Comparison of ENCODE assay signal across 18 mouse cellular contexts in the genomic region with DNA sequence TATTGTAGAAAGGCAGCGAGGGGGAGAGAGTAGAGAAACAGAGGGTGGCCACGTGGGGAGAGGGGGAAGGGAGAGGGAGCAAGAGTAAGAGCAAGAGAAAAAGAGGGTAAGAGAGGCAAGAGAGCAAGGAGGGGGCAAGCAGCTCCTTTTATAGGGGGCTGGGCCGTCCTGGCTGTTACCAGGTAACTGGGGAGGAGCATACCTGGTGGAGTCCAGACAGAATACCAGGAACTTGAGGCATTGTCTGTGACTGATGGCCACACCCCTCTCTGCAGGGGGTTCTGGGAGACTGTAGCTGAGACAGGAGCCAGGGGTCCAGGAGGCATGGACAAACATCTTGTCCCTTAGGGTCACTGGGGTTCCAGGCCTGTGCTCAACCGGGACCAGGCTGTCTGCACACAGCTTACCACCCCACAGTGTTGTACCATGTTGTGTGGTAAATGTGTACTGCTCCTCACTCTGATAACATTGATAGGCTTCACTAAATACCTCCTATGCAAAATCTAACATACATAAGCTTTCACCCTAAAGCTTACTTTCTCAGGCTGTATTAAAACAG. TPM values are rescaled to one million over a fixed set of nuclear protein-coding genes. Genes with fewer than 3 reads are reported as not detected.
DNase-seq lines count a peak whose midpoint lies in the region; ATAC-seq and TF ChIP-seq lines count a peak whose summit lies in the region.
"Had no signal": no experiment of that assay in that cellular context is flagged by ENCODE, and none has a peak within 500 bp of the region (broad histone marks: within the 10 kb centered on the region; RNA-seq: fewer than 3 reads in every experiment).

No protein-coding gene starts in this region.

- H3K36me3 ChIP-seq in hindbrain, embryonic 13.5 days, result peaks cover 23% of the 10 kb centered on the region
- H3K36me3 ChIP-seq in hindbrain, embryonic 12.5 days, result peaks cover 13% of the 10 kb centered on the region
- H3K36me3 ChIP-seq in lung, embryonic 16.5 days (ENCODE audit: control insufficient read depth, insufficient read depth, low read length), result peaks cover 15% of the 10 kb centered on the region

- H3K4me3 ChIP-seq in hindbrain, embryonic 13.5 days, result no peak overlapping the region
- no peak overlapping the region for H3K4me3 ChIP-seq in hindbrain, embryonic 12.5 days
- no peak overlapping the region for H3K4me3 ChIP-seq in lung, embryonic 16.5 days (ENCODE audit: low read length)
- no peak overlapping the region for H3K4me3 ChIP-seq in layer of hippocampus, adult 2 months
- H3K4me3 ChIP-seq: heart, embryonic 10.5 days; hindbrain, embryonic 10.5 days; limb, embryonic 12.5 days; megakaryocyte, embryonic 14.5 days had no signal

- peak; percentile 36; the same call in 1 of the 2 replicates for ATAC-seq in cerebellum, adult (ENCODE audit: insufficient number of reproducible peaks, low FRiP score, low TSS enrichment)
- peak; percentile 66 for ATAC-seq in hindbrain, embryonic 13.5 days (ENCODE audit: low FRiP score)
- no peak for ATAC-seq in hindbrain, embryonic 12.5 days (ENCODE audit: low FRiP score)
- ATAC-seq in lung, embryonic 16.5 days (ENCODE audit: low read depth), result peak; percentile 52
- ATAC-seq: liver, postnatal 0 days had no signal

- H3K27me3 ChIP-seq in hindbrain, embryonic 13.5 days, result no peaks in the 10 kb centered on the region
- no peaks in the 10 kb centered on the region for H3K27me3 ChIP-seq in hindbrain, embryonic 12.5 days
- H3K27me3 ChIP-seq in lung, embryonic 16.5 days (ENCODE audit: control insufficient read depth, insufficient read depth, low read depth, low read length), result no peaks in the 10 kb centered on the region
- H3K27me3 ChIP-seq: CH12.LX; limb, embryonic 12.5 days; megakaryocyte, embryonic 14.5 days had no signal

- H3K27ac ChIP-seq in hindbrain, embryonic 13.5 days, result no peak overlapping the region
- no peak overlapping the region for H3K27ac ChIP-seq in hindbrain, embryonic 12.5 days
- H3K27ac ChIP-seq in lung, embryonic 16.5 days (ENCODE audit: low read length), result no peak overlapping the region
- H3K27ac ChIP-seq in layer of hippocampus, adult 2 months, result no peak overlapping the region
- H3K27ac ChIP-seq: heart, embryonic 10.5 days; hindbrain, embryonic 10.5 days; limb, embryonic 12.5 days had no signal

- H3K4me1 ChIP-seq in hindbrain, embryonic 13.5 days (replicated peaks), result no peaks in the 10 kb centered on the region
- H3K4me1 ChIP-seq in hindbrain, embryonic 12.5 days, result no peaks in the 10 kb centered on the region
- H3K4me1 ChIP-seq in lung, embryonic 16.5 days (replicated peaks; ENCODE audit: control insufficient read depth, insufficient read depth, low read length), result no peaks in the 10 kb centered on the region
- H3K4me1 ChIP-seq: heart, embryonic 10.5 days; hindbrain, embryonic 10.5 days; limb, embryonic 12.5 days; megakaryocyte, embryonic 14.5 days had no signal

- no peak for TF ChIP-seq CTCF in layer of hippocampus, adult 2 months (conservative IDR thresholded peaks at IDR 0.05)

- WGBS in hindbrain, embryonic 13.5 days, result 63% methylated on average over 4 of the region's 4 CpGs
- WGBS in hindbrain, embryonic 12.5 days, result 59% methylated on average over 4 of the region's 4 CpGs
- WGBS in lung, embryonic 16.5 days, result 70% methylated on average over 4 of the region's 4 CpGs

- no peak overlapping the region for H3K9ac ChIP-seq in hindbrain, embryonic 13.5 days
- H3K9ac ChIP-seq in hindbrain, embryonic 12.5 days, result no peak overlapping the region
- H3K9ac ChIP-seq in lung, embryonic 16.5 days (ENCODE audit: low read length), result no peak overlapping the region
- H3K9ac ChIP-seq: limb, embryonic 12.5 days; liver, postnatal 0 days had no signal

- no peaks in the 10 kb centered on the region for H3K9me3 ChIP-seq in hindbrain, embryonic 13.5 days
- H3K9me3 ChIP-seq in hindbrain, embryonic 12.5 days (replicated peaks), result no peaks in the 10 kb centered on the region
- H3K9me3 ChIP-seq in lung, embryonic 16.5 days (ENCODE audit: control insufficient read depth, low read length), result no peaks in the 10 kb centered on the region
- H3K9me3 ChIP-seq: heart, embryonic 10.5 days; hindbrain, embryonic 10.5 days; limb, embryonic 12.5 days; megakaryocyte, embryonic 14.5 days had no signal

- no peak for DNase-seq in cerebellum, adult 11-12 months
- no peak for DNase-seq in lung, postnatal 4 days
- DNase-seq in WW6 (ENCODE audit: low read depth, low spot score), result peak; percentile 36
- no peak for DNase-seq in layer of hippocampus, adult 2 months (ENCODE audit: low spot score in 2 of 2)
- DNase-seq: adrenal gland, adult 2 months; cerebellum, adult 9-11 months; embryo, embryonic 11 days; kidney, adult 18-20 months; liver, postnatal 0 days had no signal

- H3K4me2 ChIP-seq in hindbrain, embryonic 13.5 days, result no peak overlapping the region
- H3K4me2 ChIP-seq in hindbrain, embryonic 12.5 days (replicated peaks), result no peak overlapping the region
- H3K4me2 ChIP-seq in lung, embryonic 16.5 days (ENCODE audit: low read depth, low read length), result no peak overlapping the region
- H3K4me2 ChIP-seq: limb, embryonic 12.5 days had no signal

RNA-seq across cellular contexts. Expression of gene Gyg, which starts 35.4 kb away (rescaled TPM):
- 34.8 and 37.4 TPM in 2 replicates for polyA plus RNA-seq in hindbrain, embryonic 13.5 days (2015; fragmentation: Nextera tagmentation; extraction: Ambion mirVana)
- polyA plus RNA-seq in hindbrain, embryonic 12.5 days (2016; fragmentation: Nextera tagmentation; extraction: Ambion mirVana), result 26.4 and 27.7 TPM in 2 replicates
- 336 and 351 TPM in 2 replicates for polyA plus RNA-seq in lung, embryonic 16.5 days (2015; fragmentation: Nextera tagmentation; extraction: Ambion mirVana)
- total RNA-seq in layer of hippocampus, adult 2 months (2021), result 10 to 100 TPM; 39.2 to 44.8 TPM
